Mouse (Mus musculus) A20 (cell line): ENCODE data around the gene Hspb3.

Experiments used
- DNase-seq: peaks from one replicate; pipeline ENCODE4 v3.0.0-alpha.2; 2011; ENCODE audit warnings: low read depth, low spot score

The Hspb3 gene

DNA sequence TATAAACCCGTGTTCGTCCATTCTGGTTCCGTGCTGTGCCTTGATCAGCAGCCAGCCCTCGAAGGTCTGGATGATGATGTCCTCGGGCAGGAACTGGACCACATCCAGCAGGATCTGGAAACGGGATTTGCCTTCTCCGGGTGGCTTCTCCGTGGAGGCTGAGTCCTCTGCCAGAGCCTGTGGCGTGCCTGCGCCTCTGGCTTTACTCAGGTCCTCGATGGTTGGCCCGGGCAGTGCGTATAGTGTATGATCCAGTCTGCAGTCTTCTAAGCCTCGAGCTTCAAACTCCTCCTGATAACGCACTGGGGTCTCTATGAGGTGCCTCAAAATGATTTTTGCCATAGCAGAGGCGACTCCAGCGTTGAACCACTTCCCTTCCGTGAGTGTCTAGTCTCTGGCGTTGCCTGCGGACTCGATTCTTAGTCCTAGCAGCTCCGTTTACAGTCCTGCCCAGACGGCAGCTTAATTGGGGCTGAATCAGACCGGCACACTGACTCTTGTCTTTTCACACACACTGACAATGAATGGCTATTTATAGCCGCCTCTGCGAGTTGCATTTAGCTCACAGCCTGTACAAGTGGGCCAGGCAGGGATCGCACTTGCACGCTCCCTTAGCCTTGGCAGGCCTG lies at the start of gene Hspb3:
Gene Hspb3, minus strand, starts transcription at position 526 of the 629 bp plus-strand sequence.
- DNase-seq = no peak

DNA sequence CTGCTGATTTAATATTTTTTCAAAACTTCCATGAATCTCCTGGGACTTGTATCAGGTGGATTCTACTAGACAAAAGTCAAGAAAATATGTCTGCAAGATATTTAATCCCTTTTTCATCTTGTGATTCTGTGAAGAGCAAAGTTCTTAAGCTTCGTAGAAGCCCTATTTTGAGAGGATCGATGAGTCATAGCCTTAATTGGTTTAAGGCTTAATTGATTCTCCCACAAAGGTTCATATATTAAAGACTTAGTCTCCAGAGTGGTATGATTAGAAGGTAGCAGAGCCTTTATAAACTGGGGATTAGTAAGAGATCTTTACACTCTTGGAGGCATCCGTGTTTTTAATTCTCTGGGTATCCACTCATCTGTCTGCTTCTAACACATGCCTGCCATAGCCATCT lies 49.7 kb upstream of the Hspb3 start:
- DNase-seq = no peak

- no peak for DNase-seq
Measured at GRCm38 (mm10) chr13:113706183-113706582, 42.7 kb upstream of the Hspb3 start.

- DNase-seq = no peak
Measured at GRCm38 (mm10) chr13:113701185-113701584, 37.7 kb upstream of the Hspb3 start.

DNA sequence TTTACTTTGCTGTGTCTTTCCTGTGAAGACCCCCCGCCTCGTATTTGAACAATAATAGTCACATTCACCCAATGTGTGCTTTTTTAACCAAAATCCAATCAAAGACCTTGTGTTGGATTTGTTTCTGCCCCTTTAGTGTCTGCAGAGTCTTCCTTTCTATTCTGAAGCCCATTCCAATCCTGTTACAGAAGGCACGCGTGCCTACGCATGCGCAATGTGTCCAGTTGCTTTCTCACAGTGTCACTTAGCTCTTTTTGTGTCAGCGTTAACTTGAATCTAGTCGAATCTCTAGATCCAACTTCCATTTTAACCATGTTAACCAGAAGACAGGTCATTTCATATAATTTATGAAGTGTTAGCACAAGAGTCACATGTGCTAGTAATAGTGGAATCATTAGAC lies 36.5 kb upstream of the Hspb3 start:
- no peak for DNase-seq

- DNase-seq = no peak
Measured at GRCm38 (mm10) chr13:113699415-113699873, 36.0 kb upstream of the Hspb3 start.

DNA sequence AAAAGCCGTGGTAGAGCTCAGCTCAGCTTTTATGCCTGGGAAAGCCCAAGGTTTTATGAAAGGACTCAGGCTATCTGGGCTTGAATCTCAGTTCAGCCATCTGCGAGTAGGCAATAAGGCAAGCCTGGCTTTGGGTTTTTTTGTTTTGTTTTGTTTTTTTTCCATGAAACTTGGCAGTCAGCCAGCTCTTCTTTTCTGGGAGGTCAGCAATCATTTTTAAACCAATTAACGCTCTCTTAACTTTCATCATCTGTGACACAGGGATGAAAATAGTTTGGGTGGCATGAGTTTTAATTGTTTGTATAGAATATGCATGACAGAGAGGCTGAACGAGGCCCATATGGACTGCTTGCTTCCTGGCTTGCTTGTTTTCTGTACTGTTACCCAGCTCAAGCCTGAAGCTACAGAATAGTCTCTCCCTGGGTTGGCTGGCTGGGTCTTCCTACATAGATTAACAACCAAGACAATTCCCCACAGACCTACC lies 33.4 kb upstream of the Hspb3 start:
- DNase-seq = no peak

GRCm38 (mm10) chr13:113693383-113693782 lies 29.9 kb upstream of the Hspb3 start:
- peak; percentile 65 for DNase-seq

GRCm38 (mm10) chr13:113691644-113692043 lies 28.2 kb upstream of the Hspb3 start:
- DNase-seq = no peak

DNA sequence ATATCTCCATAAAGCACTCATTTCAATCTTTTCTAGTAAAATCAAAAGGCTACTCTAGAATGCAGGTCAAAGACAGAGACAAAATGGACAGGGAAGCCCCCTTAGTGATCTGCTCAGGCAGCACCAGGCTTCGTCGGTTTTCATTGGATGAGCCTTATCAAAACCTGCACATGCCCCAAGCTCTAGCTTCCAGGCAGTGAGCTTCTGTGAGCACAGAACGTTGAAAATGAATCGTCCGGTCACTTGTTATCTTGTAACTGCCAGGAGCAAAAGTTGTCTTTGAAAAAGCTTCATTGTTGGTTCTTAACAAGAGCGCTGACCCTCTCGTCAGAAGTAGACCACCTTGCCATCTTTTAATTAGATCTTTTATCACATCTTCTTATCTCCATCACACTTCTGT lies 26.4 kb upstream of the Hspb3 start:
- DNase-seq = no peak

- DNase-seq = no peak
Measured at GRCm38 (mm10) chr13:113686691-113687121, 23.2 kb upstream of the Hspb3 start.

- DNase-seq = no peak
Measured at GRCm38 (mm10) chr13:113682821-113683220, 19.3 kb upstream of the Hspb3 start.

- no peak for DNase-seq
Measured at GRCm38 (mm10) chr13:113680646-113681045, 17.2 kb upstream of the Hspb3 start.

DNA sequence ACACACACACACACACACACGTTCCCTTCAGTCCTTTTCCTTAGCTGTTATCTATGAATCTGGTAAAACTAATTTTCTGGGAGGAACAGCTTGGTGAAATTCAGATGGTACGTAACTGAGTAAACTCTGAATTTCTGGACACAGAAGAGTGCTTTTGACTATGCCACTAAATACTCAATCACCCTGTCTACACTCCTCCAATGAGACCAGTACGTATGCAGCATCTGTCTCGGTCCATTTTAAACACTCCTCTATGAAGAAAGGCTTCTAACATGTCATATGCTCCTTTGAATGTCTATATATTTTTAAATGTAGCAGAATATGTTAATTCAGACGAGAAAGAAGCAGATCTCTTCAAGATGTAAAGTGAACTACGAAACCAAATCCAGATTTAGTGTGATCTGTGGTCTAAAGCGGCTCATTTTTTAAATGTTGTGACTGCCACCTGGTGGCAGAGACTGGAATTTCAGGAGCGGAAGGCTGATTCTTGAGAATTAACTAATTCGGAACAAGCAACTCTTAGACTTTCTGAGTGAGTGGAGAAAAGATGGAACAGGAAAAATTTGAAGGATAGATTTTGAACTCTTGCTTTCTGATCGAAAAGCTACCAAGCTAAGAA lies 6.1 kb upstream of the Hspb3 start:
- peak; percentile 71 for DNase-seq

DNA sequence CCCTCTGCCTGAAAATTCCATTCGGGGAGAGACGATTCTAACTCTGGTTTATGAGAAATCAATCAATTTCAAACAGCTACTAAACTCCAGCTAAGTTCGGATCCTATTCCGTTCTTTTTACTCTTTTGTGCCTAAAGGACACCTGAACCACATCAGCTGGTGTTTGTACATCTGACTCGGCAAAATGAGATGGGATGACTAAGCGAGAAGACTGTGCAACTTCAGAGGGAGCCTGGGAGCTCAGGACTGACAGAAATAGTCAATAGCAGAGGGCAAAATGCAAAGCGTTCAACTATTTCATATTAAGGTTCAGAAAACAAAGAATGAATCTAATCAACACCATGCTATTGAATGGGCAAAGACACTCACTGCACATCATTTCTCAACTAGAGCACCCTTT lies 407 bp upstream of the Hspb3 start:
- DNase-seq = no peak

GRCm38 (mm10) chr13:113661826-113662271 lies 1.6 kb downstream of the Hspb3 start:
- peak; percentile 46 for DNase-seq

DNA sequence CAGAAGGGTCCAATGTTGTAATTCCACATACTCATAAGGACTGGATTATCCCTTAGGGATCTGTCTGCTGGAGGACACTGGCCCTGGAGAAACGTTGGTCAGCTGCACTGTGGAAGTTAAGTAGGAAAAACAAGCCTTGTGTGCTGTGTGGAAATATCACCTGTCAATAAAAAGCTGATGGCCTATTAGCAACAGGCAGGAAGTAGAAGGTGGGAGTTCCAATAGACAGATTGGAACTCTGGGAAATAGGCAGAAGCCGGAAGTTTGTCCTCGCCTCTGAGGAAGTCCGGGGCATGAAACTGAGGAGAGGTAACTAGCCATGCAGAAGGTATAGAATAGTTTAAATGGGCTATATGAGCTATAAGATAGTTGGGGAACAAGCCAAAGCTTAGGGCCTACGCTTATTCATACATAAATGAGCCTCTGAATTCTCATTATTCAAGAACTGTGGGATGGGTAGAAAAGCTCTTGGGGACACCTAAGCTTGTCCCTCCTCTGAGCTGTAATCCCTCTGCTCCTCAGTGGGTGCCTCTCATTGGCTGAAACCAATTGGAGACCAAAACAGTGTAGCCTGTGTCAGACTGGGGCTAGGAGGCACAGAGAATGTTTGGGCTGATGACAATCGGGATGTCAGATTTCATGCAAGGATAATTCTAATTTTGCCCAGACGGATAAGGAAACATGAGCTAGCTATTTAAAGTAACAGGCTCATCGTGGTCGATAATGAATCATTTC lies 2.7 kb downstream of the Hspb3 start:
- no peak for DNase-seq

DNA sequence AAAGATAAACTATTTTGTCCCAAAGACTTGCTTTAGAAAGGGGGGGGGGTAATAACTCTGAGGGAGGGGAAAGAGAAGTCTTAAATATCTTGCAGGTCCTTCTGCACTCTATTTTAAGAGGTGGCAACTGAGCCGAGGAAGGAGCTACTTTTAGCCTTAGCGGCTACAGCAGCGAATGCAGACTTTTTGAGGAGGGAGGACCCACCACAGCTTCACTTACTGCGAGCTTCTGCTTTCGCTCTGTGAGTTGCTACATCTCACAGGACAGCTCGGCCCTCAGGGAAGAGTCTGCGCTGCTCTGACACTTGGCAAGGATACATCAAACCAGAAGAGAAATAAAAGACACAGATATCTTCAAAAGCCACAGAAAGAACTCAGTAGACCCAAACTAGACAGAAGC lies 6.3 kb downstream of the Hspb3 start:
- DNase-seq = peak; percentile 77

DNA sequence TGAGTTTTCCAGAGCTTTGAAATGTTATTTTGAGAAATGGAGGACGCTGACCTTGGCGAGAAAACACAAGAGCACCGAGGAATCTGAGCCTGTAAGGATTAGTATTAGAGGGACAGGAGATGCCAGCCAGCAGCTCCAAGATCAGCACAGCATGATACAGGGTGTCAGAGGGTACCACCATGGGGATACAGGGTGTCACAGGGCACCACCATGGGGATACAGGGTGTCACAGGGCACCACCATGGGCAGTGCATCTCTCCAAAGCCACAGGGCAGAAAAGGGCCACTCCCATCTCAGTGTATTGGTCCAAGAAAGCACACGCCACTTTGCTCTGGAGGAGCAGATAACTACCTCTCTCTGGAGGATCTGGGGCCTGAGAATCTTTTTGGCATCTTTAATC lies 6.8 kb downstream of the Hspb3 start:
- DNase-seq = no peak

DNA sequence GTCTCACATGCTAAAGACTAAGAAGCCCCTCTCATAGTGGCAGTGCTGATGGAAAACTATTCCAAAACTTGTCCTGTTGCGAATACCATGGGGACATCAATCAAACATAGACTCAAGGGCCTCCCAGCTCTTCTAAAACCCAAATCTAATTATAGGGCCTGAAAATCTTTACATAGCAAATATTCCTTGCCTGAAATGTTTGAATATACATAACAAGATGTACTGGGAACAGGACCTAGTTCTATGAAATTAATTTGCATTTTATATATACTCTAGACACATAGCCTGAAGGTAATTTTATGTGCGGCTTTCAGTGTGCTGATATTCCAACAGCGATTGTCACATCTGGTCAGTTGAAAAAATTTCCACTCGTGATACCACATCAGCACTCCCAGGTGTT lies 8.0 kb downstream of the Hspb3 start:
- DNase-seq = no peak

- no peak for DNase-seq
Measured at GRCm38 (mm10) chr13:113640944-113641597, 22.4 kb downstream of the Hspb3 start.

DNA sequence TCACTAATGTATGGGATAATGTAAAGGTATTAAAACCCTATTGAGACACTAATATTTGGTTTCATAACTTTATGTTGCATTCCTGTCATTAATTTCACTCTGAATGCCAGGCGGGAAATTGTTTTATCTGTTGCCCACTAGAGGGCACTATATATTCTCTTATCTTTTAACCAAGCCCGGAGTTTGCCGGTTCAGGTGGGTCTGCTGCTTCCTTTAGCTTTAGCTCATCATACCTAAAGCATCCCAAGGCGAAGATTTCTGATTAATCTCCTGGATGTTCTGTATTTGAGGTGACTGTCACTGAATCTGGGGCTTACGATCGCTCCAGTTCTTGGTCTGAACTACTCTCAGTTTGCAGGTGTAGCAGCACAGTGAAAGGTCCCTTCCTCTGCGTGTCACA lies 24.6 kb downstream of the Hspb3 start:
- peak; percentile 55 for DNase-seq
